Mouse (Mus musculus): ENCODE results near the gene Il18r1. TPM values are rescaled to one million over a fixed set of nuclear protein-coding genes. Genes with fewer than 3 reads are reported as not detected.

Gene Il18r1
- total RNA-seq, 2 experiments from 2014 or later: 0.06 to 0.08 TPM

- intact Hi-C loops (cut with DNase I): no loop called here
These were observed 2.0 kb downstream of the Il18r1 start for GRCm38 (mm10) chr1:40467306-40467705.

GRCm38 (mm10) chr1:40468805-40469204 is 3.5 kb downstream of the Il18r1 start:
- intact Hi-C loops (cut with DNase I): no loop called here
- DNase-seq: no peak
- Histone ChIP-seq H3K27ac (no peak overlapping the region), H3K4me3 (no peak overlapping the region)
- no peak for TF ChIP-seq CTCF (IDR thresholded peaks at IDR 0.05)

More at GRCm38 (mm10) chr1:40467306-40467705, 2.0 kb downstream of the Il18r1 start:
- Histone ChIP-seq H3K27ac (no peak overlapping the region), H3K4me3 (no peak overlapping the region)
- no peak for TF ChIP-seq CTCF (IDR thresholded peaks at IDR 0.05)
- no peak for DNase-seq

DNA sequence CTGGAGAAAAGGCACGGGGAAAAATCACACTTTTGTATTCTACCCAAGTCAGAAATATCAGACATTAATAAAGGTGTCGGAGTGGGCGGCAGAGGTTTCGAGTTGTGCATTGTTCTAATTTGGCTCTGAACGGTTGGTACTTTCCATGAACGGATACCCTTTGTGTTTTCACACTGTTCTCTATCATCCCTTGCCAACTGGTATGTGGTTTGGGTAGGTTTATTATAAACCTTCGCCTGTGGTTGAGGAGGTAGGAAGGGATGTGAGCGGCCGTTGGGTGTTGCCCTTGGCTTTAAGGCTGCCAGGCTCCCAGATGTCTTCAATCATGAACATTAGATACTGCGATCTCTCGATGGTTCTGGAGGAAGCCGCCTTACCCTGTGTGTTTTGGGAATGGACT is 4.5 kb downstream of the Il18r1 start:
- intact Hi-C loops (cut with DNase I): no loop called here
- Histone ChIP-seq H3K4me3 (no peak overlapping the region), H3K27ac (no peak overlapping the region)
- TF ChIP-seq CTCF (IDR thresholded peaks at IDR 0.05): no peak
- no peak for DNase-seq

DNA sequence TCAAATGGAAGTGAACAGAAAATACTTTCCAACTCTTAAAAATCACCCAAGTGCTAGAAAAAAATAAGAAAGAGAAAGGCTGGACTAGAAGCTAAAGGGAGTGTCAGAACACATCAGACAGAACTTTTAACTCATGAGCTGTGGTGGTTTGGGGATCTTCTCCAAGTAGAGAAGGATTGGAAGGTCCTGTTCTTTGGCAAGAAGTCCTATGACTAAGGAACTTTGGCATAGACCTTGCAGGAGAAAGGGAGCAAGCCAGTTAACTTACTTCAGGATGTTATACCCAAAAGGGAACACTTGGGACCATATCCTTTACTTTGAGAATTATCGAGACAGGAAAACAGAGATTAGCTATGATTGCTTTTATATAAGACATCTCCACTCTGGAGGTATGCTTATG is 7.0 kb downstream of the Il18r1 start:
- no peak for TF ChIP-seq CTCF (IDR thresholded peaks at IDR 0.05)
- intact Hi-C loops (cut with DNase I): no loop called here
- Histone ChIP-seq H3K4me3 (no peak overlapping the region), H3K27ac (no peak overlapping the region)
- no peak for DNase-seq

- no peak for DNase-seq
- no peak overlapping the region for H3K4me3 ChIP-seq
- H3K27ac ChIP-seq: no peak overlapping the region
- no peak for TF ChIP-seq CTCF (IDR thresholded peaks at IDR 0.05)
- intact Hi-C loops (cut with DNase I): no loop called here
These were observed 8.3 kb downstream of the Il18r1 start for GRCm38 (mm10) chr1:40473640-40474039.

- TF ChIP-seq CTCF (IDR thresholded peaks at IDR 0.05): no peak
- no peak for DNase-seq
- Histone ChIP-seq H3K4me3 (no peak overlapping the region), H3K27ac (no peak overlapping the region)
- intact Hi-C loops (cut with DNase I): no loop called here
These were observed 9.0 kb downstream of the Il18r1 start for GRCm38 (mm10) chr1:40474336-40474735.

GRCm38 (mm10) chr1:40475697-40476096 is 10.3 kb downstream of the Il18r1 start:
- intact Hi-C loops (cut with DNase I): no loop called here
- Histone ChIP-seq H3K27ac (no peak overlapping the region), H3K4me3 (no peak overlapping the region)
- no peak for TF ChIP-seq CTCF (IDR thresholded peaks at IDR 0.05)
- DNase-seq: no peak

DNA sequence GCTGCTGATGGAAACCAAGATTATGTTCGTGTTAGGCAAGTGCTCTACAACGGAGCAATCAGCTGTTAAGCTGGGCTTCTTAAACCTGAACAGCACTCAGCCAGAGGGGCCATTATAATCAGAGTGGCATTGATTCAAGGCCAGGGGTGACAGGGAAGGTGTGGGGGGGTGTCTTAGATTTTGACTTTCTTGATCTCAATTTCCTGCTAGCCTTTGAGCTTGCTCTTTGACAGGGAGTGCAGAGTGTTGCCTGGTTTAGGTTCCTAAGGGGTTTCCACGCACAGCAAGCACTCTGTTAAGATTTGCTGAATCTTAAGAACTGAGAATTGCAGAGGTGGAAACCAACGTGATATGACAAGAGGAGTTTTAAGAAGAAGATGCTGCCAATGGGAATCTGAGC is 11.4 kb downstream of the Il18r1 start:
- no peak overlapping the region for H3K4me3 ChIP-seq
- no peak for TF ChIP-seq CTCF (IDR thresholded peaks at IDR 0.05)
- H3K27ac ChIP-seq: no peak overlapping the region
- intact Hi-C loops (cut with DNase I): no loop called here
- no peak for DNase-seq

DNA sequence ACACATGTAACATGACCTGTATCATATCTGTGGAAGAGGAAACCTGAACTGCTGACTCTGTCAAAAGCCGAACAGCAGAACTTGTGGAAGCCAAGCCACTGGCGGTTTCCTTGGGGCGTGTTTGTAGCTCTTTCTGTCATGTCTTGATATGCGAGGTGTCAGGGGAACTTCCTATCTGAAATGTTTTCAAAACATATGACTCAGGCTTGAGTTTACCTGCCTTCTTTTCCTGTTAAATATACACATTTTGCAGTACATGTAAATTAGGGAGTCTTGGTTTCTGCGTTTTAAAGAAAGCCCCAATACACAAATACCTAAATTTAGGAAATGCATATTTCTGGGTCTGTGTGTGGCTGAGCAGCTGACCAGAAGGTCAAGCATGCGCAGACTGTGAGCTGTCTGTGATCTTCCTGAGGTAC is 14.2 kb downstream of the Il18r1 start:
- TF ChIP-seq CTCF (IDR thresholded peaks at IDR 0.05): no peak
- Histone ChIP-seq H3K4me3 (no peak overlapping the region), H3K27ac (no peak overlapping the region)
- intact Hi-C loops (cut with DNase I): no loop called here
- no peak for DNase-seq

- no peak for DNase-seq
- no peak overlapping the region for H3K27ac ChIP-seq
- no peak for TF ChIP-seq CTCF (IDR thresholded peaks at IDR 0.05)
- H3K4me3 ChIP-seq: no peak overlapping the region
- intact Hi-C loops (cut with DNase I): no loop called here
These were observed 29.2 kb downstream of the Il18r1 start for GRCm38 (mm10) chr1:40494594-40494993.

GRCm38 (mm10) chr1:40499708-40500107 is 34.4 kb downstream of the Il18r1 start:
- H3K27ac ChIP-seq: no peak overlapping the region
- intact Hi-C loops (cut with DNase I): no loop called here
- TF ChIP-seq CTCF (IDR thresholded peaks at IDR 0.05): no peak
- no peak for DNase-seq
- H3K4me3 ChIP-seq: no peak overlapping the region

- TF ChIP-seq CTCF (IDR thresholded peaks at IDR 0.05): no peak
- no peak for DNase-seq
- Histone ChIP-seq H3K27ac (no peak overlapping the region), H3K4me3 (no peak overlapping the region)
- intact Hi-C loops (cut with DNase I): no loop called here
These were observed 35.8 kb downstream of the Il18r1 start for GRCm38 (mm10) chr1:40501126-40501525.

DNA sequence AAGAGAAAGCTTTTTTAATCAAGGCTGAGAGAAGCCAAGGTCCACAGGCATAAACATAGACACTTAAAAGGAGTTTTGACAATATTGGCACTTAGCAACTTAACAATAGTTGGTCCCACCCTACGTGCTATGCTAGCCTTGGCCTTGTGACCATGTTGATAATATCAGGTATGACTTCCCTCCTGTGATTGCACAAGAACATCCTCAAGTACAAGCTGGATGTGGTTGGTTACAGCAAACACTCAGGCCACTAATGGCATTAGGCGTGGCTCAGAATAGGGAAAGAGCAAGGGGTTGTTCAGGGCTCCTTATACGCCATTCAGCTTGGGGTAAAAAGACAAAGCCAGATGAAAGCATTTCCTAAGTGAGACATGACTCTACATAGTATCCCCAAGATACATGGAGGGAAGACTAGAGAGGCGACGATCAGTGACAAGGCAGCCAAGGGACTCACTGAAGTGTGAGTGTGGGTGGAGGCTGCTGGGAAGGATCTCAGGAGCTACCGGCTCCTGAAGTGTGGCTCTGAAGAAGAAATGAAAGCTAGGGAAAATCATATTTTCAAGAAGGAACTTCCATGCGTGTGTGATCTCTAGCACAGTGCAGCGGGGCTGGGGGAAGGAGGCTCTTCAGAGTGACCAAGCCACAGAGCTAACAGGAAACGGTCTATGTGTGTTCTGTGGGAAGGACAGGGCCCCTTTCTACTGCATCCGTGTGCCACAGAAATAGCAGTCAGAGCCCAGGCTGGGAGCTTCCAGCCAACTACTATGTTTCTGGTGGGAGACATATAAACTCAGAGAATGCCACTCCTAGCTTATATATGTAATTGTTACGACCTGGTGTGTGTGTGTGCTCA is 36.4 kb downstream of the Il18r1 start:
- Histone ChIP-seq H3K27ac (no peak overlapping the region), H3K4me3 (no peak overlapping the region)
- no peak for TF ChIP-seq CTCF (IDR thresholded peaks at IDR 0.05)
- intact Hi-C loops (cut with DNase I): no loop called here
- no peak for DNase-seq

DNA sequence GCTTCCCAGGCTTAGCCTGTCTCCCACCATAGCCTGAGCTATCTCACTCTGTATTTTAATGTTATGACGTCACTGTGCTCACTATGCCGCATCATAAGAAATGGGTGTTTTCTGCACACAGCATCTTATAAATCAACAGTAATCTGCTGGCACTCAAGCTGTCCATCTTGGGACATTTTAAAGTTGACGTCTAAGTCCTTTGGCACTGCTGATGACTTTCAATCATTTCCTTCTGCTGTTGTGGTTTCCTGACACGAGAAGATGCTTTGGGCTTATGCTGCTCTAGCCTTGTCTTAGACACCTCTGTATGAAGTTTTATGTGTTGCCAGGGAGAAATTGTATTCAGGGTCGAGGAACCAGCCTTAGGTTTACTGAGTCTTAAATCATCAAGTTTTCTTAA is 39.2 kb downstream of the Il18r1 start:
- TF ChIP-seq CTCF (IDR thresholded peaks at IDR 0.05): no peak
- Histone ChIP-seq H3K4me3 (no peak overlapping the region), H3K27ac (no peak overlapping the region)
- no peak for DNase-seq
- intact Hi-C loops (cut with DNase I): no loop called here

Measured in gastrocnemius, adult 2 months (tissue).